Mouse (Mus musculus) T-helper 2 cell (primary cell): ENCODE results near the gene Hes6.

Experiments
- in situ Hi-C: fragments of 300-600 bp; cut with MboI, MseI; formaldehyde crosslinking; loops from one replicate; pipeline ENCODE4 v1.15.1; 2025; ENCODE audit warnings: high pct_unique_total_duplicates

Hes6 gene

GRCm38 (mm10) chr1:91442350-91442990 is 28.6 kb upstream of the Hes6 start:
- in situ Hi-C loops, result no loop called here

DNA sequence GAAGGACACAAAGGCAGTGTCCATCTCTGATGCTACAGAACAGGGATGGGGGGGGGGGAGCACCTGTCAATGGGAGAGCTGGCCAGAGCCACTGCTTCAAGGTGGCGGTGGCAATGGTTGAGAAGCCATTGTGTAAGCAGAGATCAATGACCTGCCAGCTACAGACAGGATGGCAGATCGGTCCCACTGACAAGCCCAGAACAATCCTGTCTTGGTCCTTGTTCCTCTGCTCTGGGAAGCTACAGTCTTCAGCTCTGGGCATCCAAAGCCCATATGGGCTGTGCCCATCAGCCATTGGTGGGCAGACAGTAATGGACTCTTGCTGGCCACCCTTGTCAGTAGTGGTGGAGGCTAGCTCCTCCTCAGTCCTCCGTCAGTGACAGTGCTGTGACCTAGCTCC is 28.0 kb upstream of the Hes6 start:
- in situ Hi-C loops, result no loop called here

GRCm38 (mm10) chr1:91439776-91440175 is 25.9 kb upstream of the Hes6 start:
- in situ Hi-C loops, result no loop called here

GRCm38 (mm10) chr1:91437573-91437972 is 23.7 kb upstream of the Hes6 start:
- in situ Hi-C loops, result no loop called here

- in situ Hi-C loops, result no loop called here
Observed at GRCm38 (mm10) chr1:91437083-91437400, 23.2 kb upstream of the Hes6 start.

DNA sequence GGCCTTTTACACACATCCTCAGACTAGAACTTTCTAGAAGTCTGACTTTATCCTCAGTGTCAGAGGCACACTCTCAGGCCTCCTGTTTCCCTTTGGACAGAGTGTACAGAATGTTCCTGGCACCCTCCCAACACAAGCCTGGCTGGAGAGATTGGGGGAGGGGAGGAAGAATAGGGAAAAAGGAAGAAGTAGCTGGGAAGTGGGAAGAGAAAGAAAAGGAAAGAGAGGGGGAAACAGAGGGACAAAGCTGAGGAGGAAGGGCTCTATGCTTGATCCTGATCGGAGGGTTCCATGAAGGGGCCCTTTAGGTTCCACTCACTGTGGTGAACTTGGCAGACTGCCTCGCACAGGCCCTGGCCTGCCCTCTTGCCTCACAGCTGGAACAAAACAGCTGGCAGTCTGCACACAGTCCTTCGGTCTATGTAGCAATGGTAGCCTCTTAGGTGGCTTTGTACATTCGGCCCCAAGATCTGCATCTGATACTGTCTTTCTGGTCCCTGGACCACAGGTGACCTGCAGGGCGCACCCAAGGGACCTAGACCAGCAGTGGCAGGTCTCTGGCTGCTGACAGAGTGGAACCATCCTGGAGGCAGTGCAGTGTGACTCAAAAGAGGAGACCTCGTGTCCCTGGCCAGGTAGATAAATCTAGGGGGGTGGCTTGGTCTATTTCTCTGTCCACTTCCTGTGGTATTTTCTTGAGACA is 22.7 kb upstream of the Hes6 start:
- in situ Hi-C loops, result no loop called here

- in situ Hi-C loops, result no loop called here
Observed at GRCm38 (mm10) chr1:91435606-91436130, 21.8 kb upstream of the Hes6 start.

- in situ Hi-C loops, result no loop called here
Observed at GRCm38 (mm10) chr1:91434905-91435304, 21.1 kb upstream of the Hes6 start.

- in situ Hi-C loops, result no loop called here
Observed at GRCm38 (mm10) chr1:91430761-91431160, 16.9 kb upstream of the Hes6 start.

DNA sequence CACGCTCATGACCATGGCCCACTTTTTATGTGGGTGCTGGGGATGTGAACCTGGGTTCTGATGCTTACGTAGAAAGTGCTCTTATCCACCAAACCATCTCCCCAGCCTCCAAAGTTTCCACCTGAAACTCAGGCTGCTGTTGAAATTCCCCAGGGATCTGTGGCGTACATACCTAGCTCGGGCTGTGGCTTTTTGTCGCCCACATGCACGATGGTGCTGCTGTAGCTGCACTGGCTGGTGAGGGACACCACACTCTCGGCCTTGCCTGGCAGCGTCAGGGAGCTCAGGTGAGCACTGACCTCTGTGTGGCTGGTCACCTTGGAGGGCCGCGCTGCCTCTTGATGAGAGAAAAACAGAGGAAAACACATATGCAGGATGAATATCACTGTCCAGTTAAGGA is 15.4 kb upstream of the Hes6 start:
- in situ Hi-C loops, result loop anchor here (10.0 kb wide), 1 partner anchor 56 kb away; no protein-coding TSS in a partner anchor

DNA sequence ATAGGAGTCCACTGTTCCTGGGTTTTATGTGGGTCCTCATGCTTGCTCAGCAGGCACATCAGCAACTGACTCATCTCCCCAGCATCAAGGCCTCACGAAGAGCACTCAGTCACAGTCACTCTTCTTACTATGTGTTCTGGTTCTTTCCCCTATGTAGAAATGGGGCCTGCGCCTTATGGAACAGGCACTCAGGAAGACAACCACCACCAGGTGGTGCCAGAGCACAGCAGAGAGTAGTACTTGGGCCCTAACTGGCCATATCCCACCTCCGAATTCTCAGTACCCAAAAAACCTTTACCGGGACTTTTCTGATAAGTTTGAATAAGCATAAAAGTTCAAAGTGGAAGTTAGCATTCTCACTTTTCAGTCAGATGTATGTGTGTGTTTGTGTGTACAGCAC is 14.8 kb upstream of the Hes6 start:
- in situ Hi-C loops, result loop anchor here (10.0 kb wide), 1 partner anchor 56 kb away; no protein-coding TSS in a partner anchor

GRCm38 (mm10) chr1:91426397-91426796 is 12.6 kb upstream of the Hes6 start:
- in situ Hi-C loops, result loop anchor here (10.0 kb wide), 1 partner anchor 58 kb away; no protein-coding TSS in a partner anchor

DNA sequence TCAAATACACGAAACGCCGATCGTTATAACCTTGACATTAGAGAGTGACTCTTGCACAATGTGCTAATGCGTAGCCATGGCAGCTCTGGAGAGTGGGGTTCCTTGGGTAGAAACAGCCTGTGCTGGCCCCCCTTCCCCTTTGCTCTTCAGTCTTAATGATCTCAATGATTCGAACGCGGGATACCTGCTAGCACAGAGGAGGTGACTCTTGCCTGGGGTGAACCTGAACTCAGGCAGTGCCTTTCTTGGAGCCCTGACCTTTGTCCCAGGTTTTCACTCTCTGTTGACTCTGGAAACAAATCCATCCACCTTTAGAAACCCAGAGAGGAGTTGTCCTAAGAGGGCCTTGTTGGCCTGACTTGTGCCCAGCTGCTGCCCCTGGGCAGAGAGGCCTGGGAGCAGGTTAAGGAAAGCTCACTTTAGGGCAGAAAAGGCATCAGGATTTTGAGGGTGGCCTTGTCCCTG is 6.8 kb upstream of the Hes6 start:
- in situ Hi-C loops, result loop anchor here (10.0 to 25.0 kb wide), 2 partner anchors 64 to 1492 kb away; partner anchors contain the start of genes Ankmy1, Dusp28 and Rnpepl1

DNA sequence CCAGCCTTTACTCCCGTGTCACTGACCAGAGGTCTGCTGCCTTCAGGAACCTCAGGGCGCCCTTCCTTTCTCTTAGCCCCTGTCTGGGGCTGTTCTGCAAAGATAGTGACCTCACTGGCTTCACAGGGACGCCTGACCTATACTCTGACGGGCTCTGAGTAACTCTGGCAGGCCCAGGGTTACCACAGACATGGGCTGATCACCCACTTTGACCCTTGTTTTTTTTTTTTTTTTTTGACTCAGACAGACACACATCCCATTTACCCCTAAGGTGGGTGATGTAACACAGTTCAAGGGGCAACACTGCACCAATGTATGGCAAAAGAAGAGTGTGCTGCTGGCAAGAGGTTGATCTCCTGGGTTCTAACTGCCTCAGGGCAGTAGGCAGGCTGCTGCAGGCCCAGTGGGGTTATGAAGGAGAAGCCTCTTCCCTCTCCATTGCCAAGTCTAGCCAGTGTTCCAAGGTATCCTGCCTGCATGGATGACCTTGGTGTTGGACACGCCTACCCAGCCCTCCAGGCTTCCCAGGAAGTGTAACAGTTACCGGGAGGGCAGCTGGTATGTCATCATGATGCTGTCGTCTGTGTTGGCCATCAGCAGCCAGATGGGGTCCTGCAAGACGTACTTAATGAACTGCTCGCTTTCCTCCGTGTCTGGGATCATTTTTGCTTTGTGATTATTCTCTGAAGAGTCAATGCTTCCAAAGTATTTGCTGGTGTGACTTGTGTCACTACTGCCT is 6.2 kb upstream of the Hes6 start:
- in situ Hi-C loops, result loop anchor here (10.0 to 25.0 kb wide), 2 partner anchors 65 to 1492 kb away; partner anchors contain the start of genes Ankmy1, Dusp28 and Rnpepl1

GRCm38 (mm10) chr1:91417991-91418390 is 4.2 kb upstream of the Hes6 start:
- in situ Hi-C loops, result loop anchor here (25.0 kb wide), 1 partner anchor 1494 kb away; the partner anchor contains the start of genes Ankmy1, Dusp28 and Rnpepl1

DNA sequence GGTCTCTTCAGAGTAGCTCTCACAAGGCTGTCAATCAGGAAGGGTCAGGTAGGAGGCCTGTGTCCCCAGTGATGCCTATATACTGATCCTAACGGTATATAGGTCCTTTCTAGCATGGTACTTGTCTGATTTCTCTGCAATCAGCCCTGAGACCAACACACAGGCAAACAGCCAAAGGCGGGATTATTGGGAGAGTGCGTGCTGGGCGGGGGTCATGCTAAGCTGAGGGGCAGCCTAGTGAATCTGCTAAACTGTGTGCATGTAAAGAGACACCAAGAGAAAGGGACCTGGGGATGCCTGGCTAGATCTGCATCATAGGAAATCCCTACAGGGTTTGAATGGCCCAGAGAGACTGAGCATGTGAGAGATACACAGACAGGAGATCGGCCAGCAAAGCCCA is 1.5 kb upstream of the Hes6 start:
- in situ Hi-C loops, result loop anchor here (25.0 kb wide), 1 partner anchor 1497 kb away; the partner anchor contains the start of genes Ankmy1, Dusp28 and Rnpepl1

GRCm38 (mm10) chr1:91414903-91415302 is 1.1 kb upstream of the Hes6 start:
- in situ Hi-C loops, result loop anchor here (25.0 kb wide), 1 partner anchor 1497 kb away; the partner anchor contains the start of genes Ankmy1, Dusp28 and Rnpepl1

GRCm38 (mm10) chr1:91413536-91413897 is 321 bp downstream of the Hes6 start:
- in situ Hi-C loops, result loop anchor here (25.0 kb wide), 1 partner anchor 1499 kb away; the partner anchor contains the start of genes Ankmy1, Dusp28 and Rnpepl1

- in situ Hi-C loops, result loop anchor here (25.0 kb wide), 1 partner anchor 1499 kb away; the partner anchor contains the start of genes Ankmy1, Dusp28 and Rnpepl1
Observed at GRCm38 (mm10) chr1:91413030-91413506, 770 bp downstream of the Hes6 start.

DNA sequence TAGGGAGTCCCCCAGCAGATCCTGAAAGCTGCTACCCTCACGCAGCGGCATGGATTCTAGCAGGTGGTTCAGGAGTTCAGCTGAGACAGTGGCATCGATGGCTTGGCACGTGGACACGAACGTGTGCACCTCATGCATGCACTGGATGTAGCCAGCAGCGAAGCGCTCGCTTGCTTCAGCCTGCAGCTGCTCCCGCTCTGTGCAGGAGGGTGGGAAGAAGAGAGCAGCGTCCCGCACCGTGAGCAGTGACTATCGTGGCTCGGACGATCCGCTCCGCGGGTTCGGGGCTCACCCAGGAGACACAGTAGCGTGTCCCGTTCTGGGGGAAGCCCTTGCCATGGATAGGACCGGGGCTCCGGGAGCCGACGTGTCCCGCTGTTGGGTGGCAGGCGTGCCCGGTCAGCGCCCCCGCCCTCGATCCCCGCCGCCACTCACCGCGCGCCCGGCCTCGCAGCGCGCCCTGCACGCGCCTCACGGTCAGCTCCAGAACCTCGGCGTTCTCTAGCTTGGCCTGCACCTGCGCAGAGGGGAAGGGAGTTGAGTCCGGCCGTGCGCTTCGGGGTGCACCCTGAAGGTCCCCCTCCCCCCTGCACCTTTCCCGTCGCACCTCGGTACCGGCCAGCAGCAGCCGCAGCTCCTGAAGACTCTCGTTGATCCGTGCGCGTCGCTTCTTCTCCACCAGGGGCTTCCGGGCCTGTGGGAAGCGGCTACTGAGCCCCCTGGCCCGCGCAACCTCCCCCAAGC is 1.4 kb downstream of the Hes6 start:
- in situ Hi-C loops, result loop anchor here (25.0 kb wide), 1 partner anchor 1500 kb away; the partner anchor contains the start of genes Ankmy1, Dusp28 and Rnpepl1
